Mouse (Mus musculus): ENCODE data around the gene Cysltr1. TPM values are rescaled to one million over a fixed set of nuclear protein-coding genes. Genes with fewer than 3 reads are reported as not detected.
A peak's percentile ranks its signal among the peaks of the same experiment; 100 is the strongest.

Cysltr1 gene
- total and polyA plus RNA-seq, 3 experiments = 1.0 to 1.8 (median 1.1) TPM

- H3K9ac ChIP-seq (ENCODE audit: low read depth, low read length) = no peak overlapping the region
- intact Hi-C loops (cut with DNase I) = no loop called here
- no peaks in the 10 kb centered on the region for H3K36me3 ChIP-seq (ENCODE audit: control insufficient read depth, insufficient read depth, low read length)
- no peaks in the 10 kb centered on the region for H3K79me2 ChIP-seq (replicated peaks; ENCODE audit: control insufficient read depth, insufficient read depth, low read length)
- H3K4me1 ChIP-seq (ENCODE audit: control insufficient read depth, insufficient read depth, low read length) = no peaks in the 10 kb centered on the region
- no peaks in the 10 kb centered on the region for H3K27me3 ChIP-seq (ENCODE audit: control insufficient read depth, insufficient read depth, low read length)
- TF ChIP-seq POLR2A (IDR thresholded peaks at IDR 0.05; ENCODE audit: insufficient read depth, low read depth, low read length) (no peak), CTCF (IDR thresholded peaks at IDR 0.05) (no peak), EP300 (IDR thresholded peaks at IDR 0.05; ENCODE audit: insufficient read depth, low read depth, low read length) (no peak)
- no peak for DNase-seq
- no peak overlapping the region for H3K27ac ChIP-seq
- H3K4me3 ChIP-seq = no peak overlapping the region
- WGBS = 65% methylated on average over 3 of the region's 3 CpGs
These were observed 24.5 kb downstream of the Cysltr1 start for GRCm38 (mm10) chrX:106578966-106579365.

GRCm38 (mm10) chrX:106555457-106555856 is 48.0 kb downstream of the Cysltr1 start:
- no peak for DNase-seq
- Histone ChIP-seq H3K9ac (ENCODE audit: low read depth, low read length) (no peak overlapping the region), H3K27ac (no peak overlapping the region), H3K4me3 (no peak overlapping the region), H3K79me2 (replicated peaks; ENCODE audit: control insufficient read depth, insufficient read depth, low read length) (no peaks in the 10 kb centered on the region), H3K36me3 (ENCODE audit: control insufficient read depth, insufficient read depth, low read length) (no peaks in the 10 kb centered on the region), H3K4me1 (ENCODE audit: control insufficient read depth, insufficient read depth, low read length) (no peaks in the 10 kb centered on the region), H3K27me3 (ENCODE audit: control insufficient read depth, insufficient read depth, low read length) (no peaks in the 10 kb centered on the region)
- no peak for TF ChIP-seq CTCF (IDR thresholded peaks at IDR 0.05)
- TF ChIP-seq EP300 (IDR thresholded peaks at IDR 0.05; ENCODE audit: insufficient read depth, low read depth, low read length) = no peak
- no peak for TF ChIP-seq POLR2A (IDR thresholded peaks at IDR 0.05; ENCODE audit: insufficient read depth, low read depth, low read length)
- intact Hi-C loops (cut with DNase I) = no loop called here
- WGBS = 62% methylated on average over 2 of the region's 2 CpGs

GRCm38 (mm10) chrX:106536359-106536758 is 67.1 kb downstream of the Cysltr1 start:
- H3K79me2 ChIP-seq (replicated peaks; ENCODE audit: control insufficient read depth, insufficient read depth, low read length) = no peaks in the 10 kb centered on the region
- intact Hi-C loops (cut with DNase I) = no loop called here
- H3K27me3 ChIP-seq (ENCODE audit: control insufficient read depth, insufficient read depth, low read length) = no peaks in the 10 kb centered on the region
- no peak overlapping the region for H3K27ac ChIP-seq
- H3K36me3 ChIP-seq (ENCODE audit: control insufficient read depth, insufficient read depth, low read length) = no peaks in the 10 kb centered on the region
- H3K9ac ChIP-seq (ENCODE audit: low read depth, low read length) = no peak overlapping the region
- H3K4me1 ChIP-seq (ENCODE audit: control insufficient read depth, insufficient read depth, low read length) = no peaks in the 10 kb centered on the region
- TF ChIP-seq CTCF (IDR thresholded peaks at IDR 0.05) (peak; percentile 27), POLR2A (IDR thresholded peaks at IDR 0.05; ENCODE audit: insufficient read depth, low read depth, low read length) (no peak), EP300 (IDR thresholded peaks at IDR 0.05; ENCODE audit: insufficient read depth, low read depth, low read length) (no peak)
- H3K4me3 ChIP-seq = no peak overlapping the region
- WGBS = 33% methylated on average over 3 of the region's 3 CpGs
- DNase-seq = no peak

Other genes with a start within 250 kb of the Cysltr1 start
- gene Fndc3c1, start 118.3 kb downstream of the Cysltr1 start, total RNA-seq (2021) = not detected
- gene Fndc3c1, start 118.3 kb downstream of the Cysltr1 start, polyA plus RNA-seq (2012; rRNA removed) = not detected in 2 replicates
- gene Gm5127, start 20.5 kb downstream of the Cysltr1 start, total RNA-seq (2021) = not detected
- gene Gm5127, start 20.5 kb downstream of the Cysltr1 start, polyA plus RNA-seq (2012; rRNA removed) = not detected in 2 replicates
- 1 to 10 TPM in 1 of 2 experiments, under 1 TPM in 1; 0.47 to 1.5 TPM for gene Rtl3, start 237.0 kb upstream of the Cysltr1 start, total RNA-seq (2021)
- 1.00 and 1.9 TPM in 2 replicates for gene Rtl3, start 237.0 kb upstream of the Cysltr1 start, polyA plus RNA-seq (2012; rRNA removed)